Mouse (Mus musculus) gonadal fat pad, adult 2 months (tissue): Measurements from ENCODE around the gene Bcl2l15. TPM values are rescaled to one million over a fixed set of nuclear protein-coding genes. Genes with fewer than 3 reads are reported as not detected.
"Not testable (repeated sequence)": the region's sequence is repeated elsewhere in the genome, so short reads cannot be mapped to it uniquely, and the experiment has no call there.

Experiments
- DNase-seq: peaks from one replicate; pipeline ENCODE4 v3.0.0-alpha.2; 2012; ENCODE audit warnings: low read depth
- polyA plus RNA-seq: library from polyadenylated mRNA; depleted of rRNA; stranded (reverse); fragments of >200 nt; gene quantifications from 2 replicates; pipeline ENCODE4 v1.2.3, GENCODE M21; 2012; rRNA removed

Bcl2l15 gene
- 101 and 104 TPM in 2 replicates for polyA plus RNA-seq

DNA sequence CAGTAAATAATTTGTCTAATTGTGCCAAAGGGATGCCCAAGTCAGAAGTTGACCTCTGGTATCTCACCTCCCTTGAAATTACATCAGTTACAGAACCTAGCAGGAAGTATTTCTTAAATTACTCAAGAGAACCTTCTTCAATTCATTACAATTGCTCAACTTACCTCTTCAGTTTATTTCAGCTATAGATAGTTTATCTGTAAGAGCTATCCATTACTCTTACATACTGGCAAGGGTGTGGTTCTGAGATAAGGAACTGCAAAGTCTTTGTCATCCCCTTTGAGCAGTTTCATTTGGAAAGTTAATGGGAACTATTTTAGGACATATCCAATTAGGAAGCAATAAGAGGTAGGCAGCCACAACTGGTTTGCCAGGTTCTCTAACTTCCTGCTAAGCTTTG, at the start of gene Bcl2l15:
Gene Bcl2l15, plus strand, starts transcription at position 176 of the 400 bp plus-strand sequence.
- DNase-seq = no peak

DNA sequence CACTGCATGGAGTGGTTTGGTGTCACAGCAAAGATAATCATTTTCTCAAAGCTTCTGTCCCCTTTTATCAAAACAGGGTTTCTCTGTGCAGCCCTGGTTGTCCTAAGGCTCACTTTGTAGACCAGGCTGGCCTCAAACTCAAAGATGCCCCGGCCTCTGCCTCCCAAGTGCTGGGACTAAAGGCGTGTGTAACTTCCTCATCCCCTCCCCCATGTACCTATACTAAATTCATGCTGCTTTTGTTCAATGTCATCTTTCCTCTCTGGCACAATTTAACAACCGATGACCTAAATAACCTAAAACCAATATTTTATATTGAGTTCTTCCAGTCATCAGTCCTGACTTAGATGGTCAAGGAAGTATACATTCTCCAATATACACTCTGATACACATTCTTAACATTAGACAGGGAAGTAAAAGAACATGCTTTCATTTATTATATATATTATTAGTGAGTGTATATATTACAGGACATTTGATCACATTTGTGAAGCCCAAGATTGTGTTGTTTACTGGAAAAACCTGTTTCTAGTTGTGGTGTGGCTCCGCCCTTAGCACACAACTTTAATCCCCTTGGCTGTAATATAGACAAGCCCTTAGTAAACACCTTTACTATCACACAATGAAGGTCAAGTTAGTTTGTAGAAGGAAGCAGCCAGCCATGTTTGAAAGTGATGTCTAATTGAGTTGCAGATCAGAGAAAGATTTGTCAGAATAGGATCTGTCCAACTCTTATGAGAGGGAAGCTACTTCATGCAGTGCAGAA, 49.4 kb upstream of the Bcl2l15 start:
- no peak for DNase-seq

DNA sequence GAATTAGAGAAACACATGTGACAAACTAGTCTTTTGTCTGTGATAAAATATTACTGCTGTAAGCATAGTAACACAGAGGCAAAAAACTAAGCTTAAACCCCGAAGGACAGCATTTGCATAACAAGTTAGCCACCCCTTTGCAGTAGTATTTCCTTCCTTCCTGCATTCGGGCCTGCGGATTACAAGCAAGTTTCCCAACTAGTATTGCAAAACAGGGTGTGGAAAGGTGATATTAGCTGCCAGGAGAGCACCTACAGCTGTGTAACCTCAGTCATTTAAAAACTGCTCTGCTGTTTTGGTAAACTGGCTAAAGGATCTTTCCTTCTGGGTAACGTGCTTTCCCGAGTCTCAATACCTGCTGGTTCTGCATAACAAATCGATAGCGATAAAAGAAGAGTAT, 45.2 kb upstream of the Bcl2l15 start:
- peak; percentile 92 for DNase-seq

DNA sequence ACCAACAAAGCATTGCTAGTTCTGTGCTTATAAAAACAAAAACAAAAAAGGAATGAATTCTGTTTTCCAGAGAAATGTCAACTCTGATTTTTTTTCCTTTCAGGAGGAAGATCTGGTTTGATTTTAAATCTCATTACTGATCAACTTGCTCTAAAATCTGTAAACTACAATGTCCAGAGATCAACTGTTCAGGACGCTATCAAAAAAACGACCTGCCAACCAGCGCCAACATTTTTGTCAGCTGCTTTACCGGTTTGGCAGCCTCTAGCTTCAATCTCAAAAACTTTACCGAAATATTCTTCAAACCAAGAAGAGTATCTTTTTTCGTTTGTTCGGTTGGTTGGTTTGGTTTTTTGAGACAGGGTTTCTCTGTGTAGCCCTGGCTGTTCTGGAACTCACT, 43.3 kb upstream of the Bcl2l15 start:
- no peak for DNase-seq

DNA sequence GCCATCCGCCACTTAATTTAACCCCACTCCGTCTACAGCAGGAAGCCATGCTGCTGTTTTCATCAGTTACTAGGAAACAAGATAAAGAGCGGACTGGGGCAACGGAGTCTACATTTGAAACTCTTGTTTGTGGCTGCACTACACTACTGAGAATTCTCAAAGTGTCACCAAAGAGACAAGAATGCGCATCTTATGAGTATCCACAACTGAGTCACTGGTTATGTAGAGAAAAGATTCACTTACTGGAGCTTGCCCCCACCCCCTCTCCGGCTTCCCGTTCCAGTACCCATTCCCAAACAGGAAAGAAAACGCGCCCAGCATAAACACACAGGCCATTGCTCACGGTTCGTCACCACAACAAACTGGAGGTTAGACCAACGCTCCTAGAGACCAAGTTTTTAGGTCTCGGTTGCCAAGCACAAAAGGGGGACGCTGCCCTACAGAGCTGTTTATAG, 42.5 kb upstream of the Bcl2l15 start:
- no peak for DNase-seq

DNA sequence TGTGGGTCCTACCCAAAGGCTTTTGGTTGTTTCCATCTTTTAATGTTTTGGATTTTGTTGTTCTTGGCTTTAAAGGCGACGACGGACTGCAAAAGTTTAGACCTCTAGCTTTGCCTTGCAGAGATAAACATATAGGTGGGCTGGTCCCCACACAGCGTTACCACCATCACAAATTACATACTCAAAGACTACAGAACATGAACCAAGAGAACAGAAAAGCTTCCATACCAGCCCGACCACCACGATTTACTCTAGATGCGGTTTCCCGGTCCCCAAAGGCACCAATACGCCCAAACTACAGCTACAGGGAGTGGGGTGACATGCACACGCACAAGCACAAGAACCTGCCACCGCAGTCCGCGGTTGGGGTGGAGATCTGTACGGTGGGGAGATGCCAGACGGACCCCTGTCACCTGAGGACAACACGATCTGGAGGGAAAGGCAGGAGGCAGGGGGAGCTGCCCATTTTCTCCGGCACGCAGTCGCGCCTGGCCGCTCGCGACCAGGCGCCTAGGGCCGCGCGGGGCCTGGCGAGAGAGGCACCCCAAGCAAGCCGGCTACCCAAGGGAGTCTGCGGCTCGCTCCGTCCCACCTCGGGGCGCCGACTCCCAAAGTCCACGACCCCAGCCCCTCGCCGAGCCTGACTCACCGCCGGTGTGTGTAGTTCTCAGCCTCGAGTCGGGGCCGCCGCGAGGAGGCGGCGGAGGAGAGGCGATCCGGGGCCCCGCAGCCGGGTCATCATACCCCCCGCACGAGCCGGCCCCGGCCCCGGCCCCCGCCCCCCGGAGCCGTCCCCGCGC, 41.9 kb upstream of the Bcl2l15 start:
- no peak for DNase-seq

DNA sequence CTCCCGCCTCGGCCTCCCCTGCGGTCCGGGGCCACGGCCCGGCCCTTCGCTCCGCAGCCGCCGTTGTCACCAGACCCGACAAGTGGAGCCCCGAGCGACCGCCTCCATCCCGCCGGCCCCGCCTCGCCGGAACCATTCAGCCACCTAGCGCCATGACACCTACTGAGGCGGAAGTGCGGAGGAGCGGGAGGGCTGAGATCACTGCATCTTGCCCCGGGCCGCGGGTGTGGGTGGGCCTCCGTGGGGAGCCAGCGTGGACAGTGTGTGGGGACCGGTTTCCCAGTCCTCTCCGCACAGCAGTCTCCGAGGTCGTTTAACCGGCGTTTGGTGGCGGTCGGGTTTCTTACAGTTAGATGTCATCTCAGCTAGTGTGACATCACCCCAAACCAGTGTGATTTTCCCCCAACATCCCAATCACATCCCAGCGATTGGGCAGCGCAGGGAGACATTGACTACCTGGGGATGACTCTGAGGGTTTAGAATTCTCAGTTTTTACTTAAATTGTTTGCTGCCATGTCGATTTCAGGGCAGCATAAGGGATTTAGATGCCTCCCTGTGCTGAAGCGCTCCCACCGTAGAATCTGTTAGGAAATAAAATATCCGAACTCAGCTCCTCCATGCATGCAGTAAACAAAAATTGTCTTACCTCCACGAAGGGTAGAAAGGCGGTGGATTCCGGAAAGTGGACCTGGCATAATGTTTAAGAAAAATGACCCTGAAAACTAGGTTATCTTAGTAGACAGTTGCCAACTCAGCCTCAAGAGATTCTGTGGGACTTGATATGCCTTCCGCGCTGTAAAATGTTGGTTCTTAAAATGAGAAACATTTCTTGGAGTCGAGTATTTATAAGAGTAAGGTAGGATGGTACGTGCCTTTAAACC, 40.9 kb upstream of the Bcl2l15 start, which contains the start of gene Hipk1:
Gene Hipk1, minus strand, starts transcription at position 334 of the 881 bp plus-strand sequence.
- DNase-seq = no peak

DNA sequence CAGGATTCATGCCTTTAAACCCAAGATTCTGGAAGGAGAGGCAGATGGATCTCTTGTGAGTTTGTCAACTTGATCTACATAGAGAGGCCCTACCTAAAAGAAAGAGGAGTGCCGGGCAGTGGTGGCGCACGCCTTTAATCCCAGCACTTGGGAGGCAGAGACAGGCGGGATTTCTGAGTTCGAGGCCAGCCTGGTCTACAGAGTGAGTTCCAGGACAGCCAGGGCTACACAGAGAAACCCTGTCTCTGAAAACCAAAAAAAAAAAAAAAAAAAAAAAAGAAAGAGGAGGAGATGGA, 40.3 kb upstream of the Bcl2l15 start:
- not testable (repeated sequence) for DNase-seq

DNA sequence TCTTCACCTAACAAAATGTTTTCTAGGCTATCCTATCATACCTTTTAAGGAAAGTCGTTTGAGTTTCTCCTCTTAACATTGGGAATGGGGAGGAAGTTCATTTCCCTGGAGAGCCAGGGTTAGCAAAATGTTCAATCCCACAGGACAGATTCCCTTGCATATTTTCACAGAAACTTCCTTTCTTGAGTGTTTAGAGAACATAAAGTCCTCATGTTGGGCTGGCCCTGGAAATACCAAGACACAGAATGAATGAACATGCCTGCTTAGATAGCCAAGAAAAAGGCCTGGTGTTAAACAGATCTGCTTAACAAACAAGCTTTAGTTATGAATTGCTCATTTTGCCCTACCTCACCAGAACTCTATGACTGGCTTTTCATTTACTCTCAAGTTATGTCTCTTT, 39.8 kb upstream of the Bcl2l15 start:
- no peak for DNase-seq

DNA sequence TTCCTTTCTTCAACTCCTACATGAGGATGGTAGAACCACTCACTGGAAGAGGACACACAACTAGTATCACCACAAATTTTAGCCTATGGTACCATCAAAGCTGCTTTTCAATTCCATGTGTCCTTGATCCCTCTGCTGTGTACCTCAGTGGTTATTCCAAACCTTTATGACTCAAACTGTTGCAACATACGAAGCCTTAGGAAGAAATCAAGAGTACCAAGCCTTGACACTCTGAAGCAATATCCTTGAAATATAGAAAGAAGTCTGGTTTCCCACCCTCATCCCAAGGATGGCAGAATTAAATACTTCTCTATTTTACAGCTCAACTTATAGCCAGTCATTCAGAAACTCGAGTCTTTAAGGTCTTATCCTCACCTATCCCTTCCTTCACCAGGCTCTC, 36.0 kb upstream of the Bcl2l15 start:
- no peak for DNase-seq

DNA sequence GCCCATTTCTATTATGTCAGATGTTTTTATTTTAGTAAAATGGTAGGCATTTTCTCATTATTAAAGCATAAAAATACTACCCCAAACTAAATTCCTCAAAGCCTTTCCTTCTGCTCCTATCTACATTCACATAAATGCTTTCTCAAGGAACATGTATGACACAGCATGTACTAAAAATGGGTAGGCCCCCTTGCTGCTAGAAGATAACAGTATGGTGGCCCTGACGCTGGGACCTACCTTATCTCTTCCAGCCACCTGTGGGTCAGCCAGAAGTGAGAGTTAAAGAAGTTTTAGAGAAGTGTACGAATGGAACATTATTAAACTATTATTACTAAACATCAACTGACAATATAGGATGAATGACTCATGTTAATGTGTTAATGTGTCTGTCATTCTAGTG, 32.9 kb upstream of the Bcl2l15 start:
- no peak for DNase-seq

DNA sequence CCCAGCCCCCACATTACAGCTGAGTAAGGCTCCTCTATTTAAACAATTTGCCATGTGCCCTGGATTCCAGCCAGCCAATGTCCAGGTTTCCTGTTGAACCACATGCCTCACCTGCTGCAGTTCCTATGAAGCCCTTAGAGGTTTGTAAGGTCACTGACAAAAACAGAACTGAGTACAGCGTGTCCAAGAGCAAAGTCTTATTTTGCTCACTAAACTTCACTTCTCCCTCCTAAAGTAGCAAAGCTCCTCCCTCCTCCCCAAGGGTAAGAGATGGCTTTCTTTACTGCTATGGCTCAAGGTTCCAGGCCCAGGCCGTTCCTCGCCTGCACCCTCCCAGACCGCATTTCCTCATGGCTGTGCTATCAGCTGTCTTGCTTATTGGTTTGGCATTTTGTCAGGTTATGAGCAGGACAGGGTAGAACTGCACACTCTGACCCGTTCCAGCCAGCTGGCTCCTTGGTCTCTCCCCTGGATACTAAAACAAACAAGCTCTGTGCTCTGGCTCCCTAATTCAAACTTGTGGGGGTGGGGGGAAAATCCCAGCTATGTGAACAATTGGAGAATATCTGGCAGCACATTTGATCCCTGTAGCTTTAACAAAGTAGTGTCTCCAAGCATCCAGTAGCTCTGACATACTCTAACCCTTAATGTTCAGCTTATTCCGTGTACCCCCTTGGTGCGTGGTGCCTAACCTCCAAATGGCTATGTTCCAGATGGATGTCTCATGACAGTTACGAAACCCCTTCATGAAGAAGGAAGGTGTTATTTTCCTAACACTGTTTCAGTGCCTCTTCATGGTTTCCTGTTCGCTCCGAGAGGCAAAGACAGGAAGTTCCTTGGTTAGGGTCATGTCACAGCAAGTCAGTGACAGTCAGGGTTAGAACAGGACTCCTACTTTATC, 30.5 kb upstream of the Bcl2l15 start:
- DNase-seq = peak; percentile 99

DNA sequence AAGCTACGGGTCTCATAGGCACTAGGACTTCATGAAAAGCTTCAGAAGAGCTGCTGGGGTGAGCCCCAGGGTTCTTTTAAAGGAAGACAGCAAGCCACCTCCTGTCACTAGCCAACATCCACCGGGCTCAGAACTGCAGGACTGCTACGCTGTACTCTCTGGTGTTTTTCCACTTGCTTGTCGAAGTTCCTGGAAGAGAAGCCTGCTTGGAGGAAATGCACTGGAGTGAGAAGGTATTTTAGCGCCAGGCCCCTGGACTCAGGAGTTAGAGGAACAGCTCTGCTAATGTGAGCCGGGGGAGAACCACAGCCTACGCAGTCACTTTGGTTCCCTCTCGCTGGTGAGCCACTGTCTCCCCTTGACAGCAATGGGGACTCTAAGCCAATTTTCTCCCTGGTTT, 29.5 kb upstream of the Bcl2l15 start:
- DNase-seq = no peak

DNA sequence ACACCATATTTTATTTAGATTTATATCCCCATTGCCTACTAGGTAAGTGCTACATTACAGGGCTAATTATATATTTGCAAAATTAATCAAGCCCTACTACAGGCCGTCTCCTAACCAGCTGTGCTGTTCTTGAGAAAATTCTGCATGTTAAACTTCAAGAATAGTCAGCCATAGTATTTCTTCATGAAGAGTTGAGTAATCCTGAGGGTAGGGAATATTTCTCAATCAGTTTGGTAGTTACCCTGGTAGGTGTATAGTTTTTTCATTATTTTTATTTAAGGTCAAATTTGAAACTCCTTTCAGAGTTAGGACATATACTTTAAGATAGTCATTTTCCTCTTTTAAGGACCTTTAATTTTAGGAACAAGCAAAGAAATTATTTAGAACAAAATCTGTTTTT, 26.7 kb upstream of the Bcl2l15 start:
- no peak for DNase-seq

DNA sequence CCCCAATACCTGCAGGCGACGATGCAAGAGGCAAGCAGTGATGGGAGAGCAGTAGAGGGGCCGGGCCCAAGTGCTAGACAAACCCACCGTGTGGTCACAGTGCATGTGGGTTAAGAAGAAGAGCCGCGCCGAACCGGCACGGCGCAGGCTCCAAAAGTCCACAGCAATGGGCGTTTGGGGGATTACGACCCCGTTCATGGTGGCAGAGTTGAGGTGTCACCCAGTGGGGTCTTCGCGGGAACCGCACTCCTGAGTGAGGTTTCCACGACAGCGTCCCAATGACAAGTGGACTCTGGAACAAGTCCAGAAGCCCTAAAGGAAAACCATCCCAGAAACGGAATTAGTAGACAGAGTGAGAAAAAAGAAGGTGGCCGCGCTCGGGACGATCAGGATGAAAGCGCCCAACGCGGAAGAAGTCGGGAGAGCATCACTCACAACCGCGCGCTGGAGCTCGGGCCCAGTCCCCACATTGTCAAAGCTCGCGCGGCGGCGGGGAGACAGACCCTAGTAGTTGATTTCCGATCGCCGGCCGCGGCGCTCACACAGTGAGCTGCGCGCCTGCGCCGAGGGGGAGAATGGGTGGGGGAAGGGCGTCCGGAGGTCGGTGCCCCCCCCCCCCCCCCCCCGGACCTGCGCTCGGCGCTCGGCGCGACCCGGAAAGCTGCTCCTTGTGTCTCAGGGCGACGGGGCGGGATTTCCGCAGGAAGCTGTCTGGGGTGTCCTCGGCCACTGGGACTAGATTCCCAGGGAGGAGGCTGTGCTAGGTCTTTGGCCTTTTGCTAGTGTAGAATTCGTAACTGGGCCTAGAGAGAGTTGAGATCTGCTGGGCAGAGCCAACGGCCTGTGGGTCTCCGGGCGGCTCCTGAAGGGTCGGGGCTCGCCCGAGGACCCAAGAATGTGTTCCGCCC, 23.3 kb upstream of the Bcl2l15 start, which contains the start of the genes Dclre1b, Ap4b1 and Gm43064:
Gene Dclre1b, minus strand, starts transcription at position 554 of the 908 bp plus-strand sequence.
Gene Ap4b1, plus strand, starts transcription at position 630 of the 908 bp plus-strand sequence.
Gene Gm43064, plus strand, starts transcription at position 683 of the 908 bp plus-strand sequence.
- no peak for DNase-seq

DNA sequence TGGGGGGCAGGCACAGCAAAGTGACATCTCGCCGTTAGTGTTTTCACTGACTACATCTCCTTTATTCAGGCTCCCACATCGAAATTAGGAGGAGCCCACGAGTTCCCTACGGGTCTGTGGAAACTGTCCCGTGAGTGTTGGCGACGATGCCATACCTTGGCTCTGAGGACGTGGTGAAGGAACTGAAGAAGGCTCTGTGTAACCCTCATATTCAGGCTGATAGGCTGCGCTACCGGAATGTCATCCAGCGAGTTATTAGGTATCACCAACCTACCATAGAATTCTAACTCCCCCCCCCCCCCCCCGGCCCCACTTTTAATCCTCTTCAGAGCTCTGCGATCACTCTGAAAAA, 22.6 kb upstream of the Bcl2l15 start:
- no peak for DNase-seq

DNA sequence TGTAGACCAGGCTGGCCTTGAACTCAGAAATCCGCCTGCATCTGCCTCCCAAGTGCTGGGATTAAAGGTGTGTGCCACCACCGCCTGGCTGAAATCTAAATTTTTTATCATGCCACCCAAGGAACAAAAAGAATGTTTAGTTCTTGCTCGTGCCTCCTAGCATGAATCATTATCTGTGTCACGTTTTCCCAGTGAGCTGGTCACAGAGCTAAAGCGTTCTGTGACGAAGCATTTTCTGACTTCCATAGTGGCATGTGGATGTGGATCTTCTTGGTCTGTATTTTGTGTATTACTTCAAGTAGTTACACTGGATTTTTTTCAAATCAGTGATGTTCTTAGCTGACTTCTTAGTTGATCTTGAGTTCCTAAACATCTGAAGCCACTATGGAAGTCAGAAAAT, 21.4 kb upstream of the Bcl2l15 start:
- no peak for DNase-seq

DNA sequence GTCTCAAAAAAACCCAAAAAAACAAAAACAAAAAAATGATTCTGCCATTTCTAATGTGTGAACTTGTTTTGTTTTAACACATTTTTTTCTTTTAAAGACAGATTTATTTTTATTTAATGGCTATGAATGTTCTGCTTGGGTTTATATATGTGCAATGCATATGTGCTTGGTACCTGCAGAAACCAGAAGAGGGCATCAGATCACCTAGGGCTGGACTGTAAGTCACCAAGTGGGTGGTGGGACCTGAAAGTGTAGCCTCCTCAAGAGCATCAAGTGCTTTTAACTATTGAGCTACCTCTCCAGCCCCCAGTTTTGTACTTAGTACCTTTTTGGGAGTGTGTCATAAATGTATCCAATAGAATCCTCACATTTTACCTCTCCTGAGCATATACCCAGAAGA, 4.9 kb upstream of the Bcl2l15 start:
- no peak for DNase-seq

DNA sequence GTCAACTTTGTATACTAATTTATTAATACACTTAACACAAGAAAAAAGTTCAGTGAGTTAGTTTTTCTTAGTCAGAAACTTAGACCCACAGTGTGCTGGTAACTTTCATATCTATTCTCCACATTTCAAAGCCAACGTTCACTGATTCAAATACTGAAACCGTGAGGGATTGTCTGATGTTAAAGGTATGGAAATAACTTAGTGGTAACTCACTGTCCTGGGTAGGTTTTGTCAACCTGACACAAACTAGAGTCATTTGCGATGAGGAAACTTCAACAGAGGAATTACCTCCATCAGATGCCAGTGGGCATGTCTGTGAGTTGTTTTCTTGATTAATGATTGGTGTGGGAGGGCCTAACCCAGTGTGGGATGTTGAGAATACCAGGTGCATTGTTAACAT, 3.4 kb upstream of the Bcl2l15 start:
- DNase-seq = no peak

DNA sequence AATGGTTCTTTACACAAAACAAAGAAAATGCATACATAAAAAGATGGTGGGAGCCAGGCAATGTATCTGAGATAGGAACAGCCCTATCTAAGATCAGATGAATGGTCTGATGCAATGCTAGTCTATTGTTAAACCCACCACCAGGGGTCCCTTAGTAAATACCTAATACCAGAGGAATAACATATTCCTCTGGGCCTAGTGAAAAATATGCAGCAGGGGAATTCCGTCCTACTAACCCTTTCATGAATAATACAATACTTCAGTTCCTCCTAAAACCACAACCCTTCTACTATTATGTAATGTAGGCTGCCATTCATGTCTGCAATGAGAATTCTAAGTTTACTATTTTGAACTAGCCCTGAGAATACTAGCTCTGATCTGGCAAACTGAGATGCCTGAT, 1.7 kb upstream of the Bcl2l15 start:
- DNase-seq = not testable (repeated sequence)
